Mouse (Mus musculus): ENCODE data around the gene Large2. TPM values are rescaled to one million over a fixed set of nuclear protein-coding genes. Genes with fewer than 3 reads are reported as not detected.
"Not testable (repeated sequence)": the region's sequence is repeated elsewhere in the genome, so short reads cannot be mapped to it uniquely, and the experiment has no call there.

Gene Large2
- polyA plus RNA-seq, 1 experiment from 2014 or later = 11.1 TPM

GRCm38 (mm10) chr2:92404737-92405136, 30.1 kb upstream of the Large2 start:
- Histone ChIP-seq H3K9me3 (ENCODE audit: control insufficient read depth, low read length) (no peaks in the 10 kb centered on the region), H3K9ac (ENCODE audit: low read depth, low read length) (no peak overlapping the region), H3K27ac (replicated peaks; ENCODE audit: low read depth, low read length) (no peak overlapping the region), H3K4me3 (ENCODE audit: low read depth, low read length) (no peak overlapping the region), H3K4me1 (ENCODE audit: control insufficient read depth, insufficient read depth, low read length) (peaks cover 4% of the 10 kb centered on the region; the same call in 1 of the 2 replicates), H3K4me2 (ENCODE audit: low read depth, low read length) (no peak overlapping the region), H3K36me3 (ENCODE audit: control insufficient read depth, insufficient read depth, low read length) (peaks cover 53% of the 10 kb centered on the region), H3K27me3 (replicated peaks; ENCODE audit: control insufficient read depth, insufficient read depth, low read length) (no peaks in the 10 kb centered on the region; the same call in 1 of the 2 replicates)
- WGBS = 72% methylated on average over 6 of the region's 6 CpGs
- ATAC-seq (ENCODE audit: low read depth) (no peak), DNase-seq (ENCODE audit: low spot score) (no peak)

GRCm38 (mm10) chr2:92403776-92404319, 29.2 kb upstream of the Large2 start:
- no peak overlapping the region for H3K4me2 ChIP-seq (ENCODE audit: low read depth, low read length)
- no peak for DNase-seq (ENCODE audit: low spot score)
- no peak overlapping the region for H3K4me3 ChIP-seq (ENCODE audit: low read depth, low read length)
- no peak for ATAC-seq (ENCODE audit: low read depth)
- H3K36me3 ChIP-seq (ENCODE audit: control insufficient read depth, insufficient read depth, low read length) = peaks cover 44% of the 10 kb centered on the region
- no peaks in the 10 kb centered on the region; the same call in 1 of the 2 replicates for H3K27me3 ChIP-seq (replicated peaks; ENCODE audit: control insufficient read depth, insufficient read depth, low read length)
- no peak overlapping the region for H3K27ac ChIP-seq (replicated peaks; ENCODE audit: low read depth, low read length)
- H3K9ac ChIP-seq (ENCODE audit: low read depth, low read length) = no peak overlapping the region
- H3K9me3 ChIP-seq (ENCODE audit: control insufficient read depth, low read length) = no peaks in the 10 kb centered on the region
- WGBS = 91% methylated on average over 5 of the region's 5 CpGs
- H3K4me1 ChIP-seq (ENCODE audit: control insufficient read depth, insufficient read depth, low read length) = peaks cover 4% of the 10 kb centered on the region; the same call in 1 of the 2 replicates

- Histone ChIP-seq H3K9me3 (ENCODE audit: control insufficient read depth, low read length) (no peaks in the 10 kb centered on the region), H3K27me3 (replicated peaks; ENCODE audit: control insufficient read depth, insufficient read depth, low read length) (no peaks in the 10 kb centered on the region; the same call in 1 of the 2 replicates), H3K4me2 (ENCODE audit: low read depth, low read length) (no peak overlapping the region), H3K4me1 (ENCODE audit: control insufficient read depth, insufficient read depth, low read length) (peaks cover 4% of the 10 kb centered on the region; the same call in 1 of the 2 replicates), H3K27ac (replicated peaks; ENCODE audit: low read depth, low read length) (no peak overlapping the region), H3K36me3 (ENCODE audit: control insufficient read depth, insufficient read depth, low read length) (peaks cover 34% of the 10 kb centered on the region), H3K4me3 (ENCODE audit: low read depth, low read length) (no peak overlapping the region), H3K9ac (ENCODE audit: low read depth, low read length) (no peak overlapping the region)
- DNase-seq (ENCODE audit: low spot score) (no peak), ATAC-seq (ENCODE audit: low read depth) (no peak)
- WGBS = 73% methylated on average over 4 of the region's 4 CpGs
Measured at GRCm38 (mm10) chr2:92402591-92403326, 28.1 kb upstream of the Large2 start.

- Histone ChIP-seq H3K4me3 (ENCODE audit: low read depth, low read length) (peak within 1 kb of the TSS; percentile 61), H3K9me3 (ENCODE audit: control insufficient read depth, low read length) (no peaks in the 10 kb centered on the region), H3K4me2 (ENCODE audit: low read depth, low read length) (peak within 1 kb of the TSS; percentile 91), H3K36me3 (ENCODE audit: control insufficient read depth, insufficient read depth, low read length) (peaks cover 24% of the 10 kb centered on the region), H3K27ac (replicated peaks; ENCODE audit: low read depth, low read length) (no peak within 1 kb of the TSS), H3K9ac (ENCODE audit: low read depth, low read length) (peak within 1 kb of the TSS; percentile 76), H3K4me1 (ENCODE audit: control insufficient read depth, insufficient read depth, low read length) (peaks cover 4% of the 10 kb centered on the region; the same call in 1 of the 2 replicates), H3K27me3 (replicated peaks; ENCODE audit: control insufficient read depth, insufficient read depth, low read length) (no peaks in the 10 kb centered on the region; the same call in 1 of the 2 replicates)
- DNase-seq (ENCODE audit: low spot score) (peak; percentile 65), ATAC-seq (ENCODE audit: low read depth) (peak; percentile 74)
- 10% methylated on average over 5 of the region's 59 CpGs for WGBS
Measured at GRCm38 (mm10) chr2:92401091-92401561, 26.5 kb upstream of the Large2 start, which contains the start of gene Mapk8ip1. Gene Mapk8ip1, minus strand, starts transcription at chr2:92401263.

GRCm38 (mm10) chr2:92400682-92401081, 26.0 kb upstream of the Large2 start:
- ATAC-seq (ENCODE audit: low read depth) (no peak), DNase-seq (ENCODE audit: low spot score) (no peak)
- Histone ChIP-seq H3K4me1 (ENCODE audit: control insufficient read depth, insufficient read depth, low read length) (peaks cover 4% of the 10 kb centered on the region; the same call in 1 of the 2 replicates), H3K9me3 (ENCODE audit: control insufficient read depth, low read length) (no peaks in the 10 kb centered on the region), H3K27ac (replicated peaks; ENCODE audit: low read depth, low read length) (no peak overlapping the region), H3K4me2 (ENCODE audit: low read depth, low read length) (peak overlapping the region; percentile 91), H3K36me3 (ENCODE audit: control insufficient read depth, insufficient read depth, low read length) (peaks cover 24% of the 10 kb centered on the region), H3K27me3 (replicated peaks; ENCODE audit: control insufficient read depth, insufficient read depth, low read length) (no peaks in the 10 kb centered on the region; the same call in 1 of the 2 replicates), H3K4me3 (ENCODE audit: low read depth, low read length) (peak overlapping the region; percentile 61), H3K9ac (ENCODE audit: low read depth, low read length) (peak overlapping the region; percentile 76)
- WGBS = 2% methylated on average over 15 of the region's 22 CpGs

GRCm38 (mm10) chr2:92399877-92400276, 25.2 kb upstream of the Large2 start:
- 73% methylated on average over 2 of the region's 4 CpGs for WGBS
- not testable (repeated sequence) for DNase-seq (ENCODE audit: low spot score)

GRCm38 (mm10) chr2:92397436-92397835, 22.8 kb upstream of the Large2 start:
- Histone ChIP-seq H3K9me3 (ENCODE audit: control insufficient read depth, low read length) (no peaks in the 10 kb centered on the region), H3K27ac (replicated peaks; ENCODE audit: low read depth, low read length) (no peak overlapping the region), H3K4me3 (ENCODE audit: low read depth, low read length) (no peak overlapping the region), H3K4me1 (ENCODE audit: control insufficient read depth, insufficient read depth, low read length) (peaks cover 7% of the 10 kb centered on the region; the same call in 1 of the 2 replicates), H3K27me3 (replicated peaks; ENCODE audit: control insufficient read depth, insufficient read depth, low read length) (no peaks in the 10 kb centered on the region; the same call in 1 of the 2 replicates), H3K9ac (ENCODE audit: low read depth, low read length) (no peak overlapping the region), H3K4me2 (ENCODE audit: low read depth, low read length) (no peak overlapping the region), H3K36me3 (ENCODE audit: control insufficient read depth, insufficient read depth, low read length) (no peaks in the 10 kb centered on the region)
- DNase-seq (ENCODE audit: low spot score) = no peak
- 67% methylated on average over 1 of the region's 1 CpGs for WGBS
- no peak for ATAC-seq (ENCODE audit: low read depth)

More at GRCm38 (mm10) chr2:92399877-92400276, 25.2 kb upstream of the Large2 start:
- ATAC-seq (ENCODE audit: low read depth); H3K27ac ChIP-seq (replicated peaks; ENCODE audit: low read depth, low read length); H3K4me2 ChIP-seq (ENCODE audit: low read depth, low read length); H3K4me3 ChIP-seq (ENCODE audit: low read depth, low read length); H3K9ac ChIP-seq (ENCODE audit: low read depth, low read length); H3K27me3 ChIP-seq (replicated peaks; ENCODE audit: control insufficient read depth, insufficient read depth, low read length); H3K4me1 ChIP-seq (ENCODE audit: control insufficient read depth, insufficient read depth, low read length); H3K9me3 ChIP-seq (ENCODE audit: control insufficient read depth, low read length): not testable (repeated sequence)
- peaks cover 16% of the 10 kb centered on the region for H3K36me3 ChIP-seq (ENCODE audit: control insufficient read depth, insufficient read depth, low read length)

- peaks cover 8% of the 10 kb centered on the region; the same call in 1 of the 2 replicates for H3K4me1 ChIP-seq (ENCODE audit: control insufficient read depth, insufficient read depth, low read length)
- no peak overlapping the region for H3K27ac ChIP-seq (replicated peaks; ENCODE audit: low read depth, low read length)
- ATAC-seq (ENCODE audit: low read depth) (no peak), DNase-seq (ENCODE audit: low spot score) (no peak)
- H3K9me3 ChIP-seq (ENCODE audit: control insufficient read depth, low read length) = no peaks in the 10 kb centered on the region
- no peak overlapping the region for H3K9ac ChIP-seq (ENCODE audit: low read depth, low read length)
- H3K4me3 ChIP-seq (ENCODE audit: low read depth, low read length) = no peak overlapping the region
- H3K36me3 ChIP-seq (ENCODE audit: control insufficient read depth, insufficient read depth, low read length) = no peaks in the 10 kb centered on the region
- no peak overlapping the region for H3K4me2 ChIP-seq (ENCODE audit: low read depth, low read length)
- WGBS = 88% methylated on average over 3 of the region's 3 CpGs
- H3K27me3 ChIP-seq (replicated peaks; ENCODE audit: control insufficient read depth, insufficient read depth, low read length) = no peaks in the 10 kb centered on the region; the same call in 1 of the 2 replicates
Measured at GRCm38 (mm10) chr2:92395535-92395934, 20.9 kb upstream of the Large2 start.
